Mouse (Mus musculus): ENCODE measurements around the gene Bri3bp. TPM values are rescaled to one million over a fixed set of nuclear protein-coding genes. Genes with fewer than 3 reads are reported as not detected.
"Not testable (repeated sequence)": the region's sequence is repeated elsewhere in the genome, so short reads cannot be mapped to it uniquely, and the experiment has no call there.

The Bri3bp gene
- 36.5 and 40.7 TPM in 2 replicates for polyA plus RNA-seq (2015; fragmentation: Nextera tagmentation; extraction: Ambion mirVana)

DNA sequence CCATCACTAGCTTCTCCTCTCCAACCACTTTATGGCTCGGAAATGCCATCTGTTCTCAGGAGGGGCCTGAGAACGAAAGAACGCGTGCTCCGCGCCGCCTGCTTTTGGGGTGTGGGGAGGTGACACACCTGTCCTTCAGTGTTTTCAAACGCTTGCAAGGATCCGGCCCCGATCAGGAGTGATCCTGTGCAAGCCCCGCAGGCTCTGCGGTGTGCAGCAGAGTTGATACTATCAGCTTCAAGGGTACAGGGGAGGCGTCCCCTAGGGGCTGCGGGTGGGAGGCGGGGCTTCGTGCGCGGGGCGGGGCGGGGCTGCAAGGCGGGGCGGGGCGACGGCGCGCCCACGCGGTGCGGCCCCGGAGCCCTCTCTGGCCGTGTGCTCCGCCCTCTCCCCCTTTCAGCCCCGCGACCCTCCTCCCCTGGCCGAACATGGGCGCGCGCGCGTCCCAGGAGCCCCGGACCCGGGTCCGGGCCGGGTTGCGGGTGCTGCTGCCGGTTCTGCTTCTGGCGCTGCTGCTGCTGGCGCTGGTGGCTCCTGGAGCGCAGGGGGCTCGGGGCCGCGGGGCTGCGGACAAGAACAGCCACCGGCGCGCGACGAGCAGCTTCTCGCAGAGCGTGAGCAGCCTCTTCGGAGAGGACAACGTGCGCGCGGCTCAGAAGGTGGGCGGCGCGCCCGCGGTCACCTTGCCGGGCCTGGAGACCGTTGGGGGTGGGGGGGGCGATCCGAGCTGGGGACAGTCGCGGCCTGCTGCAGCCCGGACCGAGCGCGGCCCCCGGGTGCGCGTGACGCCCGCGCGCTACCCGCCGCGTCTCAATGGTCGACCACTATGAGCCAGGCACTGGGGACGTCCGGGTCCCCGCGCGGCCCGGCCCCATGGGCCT lies at the start of gene Bri3bp:
Bri3bp (plus strand) TSS at position 335 of the 881 bp plus-strand sequence.
- Histone ChIP-seq H3K4me1 (replicated peaks) (peaks cover 16% of the 10 kb centered on the region), H3K4me3 (peak within 1 kb of the TSS; percentile 80), H3K27ac (peak within 1 kb of the TSS; percentile 93), H3K9ac (peak within 1 kb of the TSS; percentile 89), H3K27me3 (no peaks in the 10 kb centered on the region), H3K36me3 (no peaks in the 10 kb centered on the region), H3K9me3 (replicated peaks) (no peaks in the 10 kb centered on the region), H3K4me2 (peak within 1 kb of the TSS; percentile 86)
- ATAC-seq (replicated peaks; ENCODE audit: insufficient number of reproducible peaks, insufficient read depth, low FRiP score, low read depth) = peak; percentile 92
- under 1% methylated on average over 73 of the region's 97 CpGs for whole genome bisulfite sequencing

- Histone ChIP-seq H3K9ac (peak overlapping the region; percentile 38), H3K9me3 (replicated peaks) (no peaks in the 10 kb centered on the region), H3K4me1 (replicated peaks) (peaks cover 46% of the 10 kb centered on the region), H3K36me3 (no peaks in the 10 kb centered on the region), H3K4me3 (no peak overlapping the region), H3K27ac (peak overlapping the region; percentile 97), H3K27me3 (no peaks in the 10 kb centered on the region), H3K4me2 (peak overlapping the region; percentile 39)
- WGBS = 30% methylated on average over 5 of the region's 5 CpGs
- ATAC-seq (replicated peaks; ENCODE audit: insufficient number of reproducible peaks, insufficient read depth, low FRiP score, low read depth) = no peak
Measured at GRCm38 (mm10) chr5:125391609-125392008, 49.8 kb upstream of the Bri3bp start.

GRCm38 (mm10) chr5:125392176-125392575 lies 49.2 kb upstream of the Bri3bp start:
- not testable (repeated sequence) for H3K4me3 ChIP-seq; ATAC-seq (replicated peaks; ENCODE audit: insufficient number of reproducible peaks, insufficient read depth, low FRiP score, low read depth); H3K27me3 ChIP-seq; H3K36me3 ChIP-seq; H3K9me3 ChIP-seq (replicated peaks); H3K9ac ChIP-seq
- WGBS = 89% methylated on average over 4 of the region's 4 CpGs
- peak overlapping the region; percentile 39; the same call in 1 of the 2 replicates for H3K4me2 ChIP-seq
- peaks cover 46% of the 10 kb centered on the region for H3K4me1 ChIP-seq (replicated peaks)
- H3K27ac ChIP-seq = peak overlapping the region; percentile 97

GRCm38 (mm10) chr5:125392618-125392976 lies 48.8 kb upstream of the Bri3bp start:
- 42% methylated on average over 1 of the region's 1 CpGs for WGBS
- Histone ChIP-seq H3K4me1 (replicated peaks) (peaks cover 46% of the 10 kb centered on the region), H3K9ac (peak overlapping the region; percentile 47; the same call in 1 of the 2 replicates), H3K4me2 (peak overlapping the region; percentile 62), H3K9me3 (replicated peaks) (no peaks in the 10 kb centered on the region), H3K4me3 (0 out of 2 replicates have a peak overlapping the region, but pooled peaks have one; percentile 20), H3K27ac (peak overlapping the region; percentile 97), H3K27me3 (no peaks in the 10 kb centered on the region), H3K36me3 (no peaks in the 10 kb centered on the region)
- ATAC-seq (replicated peaks; ENCODE audit: insufficient number of reproducible peaks, insufficient read depth, low FRiP score, low read depth) = no peak

DNA sequence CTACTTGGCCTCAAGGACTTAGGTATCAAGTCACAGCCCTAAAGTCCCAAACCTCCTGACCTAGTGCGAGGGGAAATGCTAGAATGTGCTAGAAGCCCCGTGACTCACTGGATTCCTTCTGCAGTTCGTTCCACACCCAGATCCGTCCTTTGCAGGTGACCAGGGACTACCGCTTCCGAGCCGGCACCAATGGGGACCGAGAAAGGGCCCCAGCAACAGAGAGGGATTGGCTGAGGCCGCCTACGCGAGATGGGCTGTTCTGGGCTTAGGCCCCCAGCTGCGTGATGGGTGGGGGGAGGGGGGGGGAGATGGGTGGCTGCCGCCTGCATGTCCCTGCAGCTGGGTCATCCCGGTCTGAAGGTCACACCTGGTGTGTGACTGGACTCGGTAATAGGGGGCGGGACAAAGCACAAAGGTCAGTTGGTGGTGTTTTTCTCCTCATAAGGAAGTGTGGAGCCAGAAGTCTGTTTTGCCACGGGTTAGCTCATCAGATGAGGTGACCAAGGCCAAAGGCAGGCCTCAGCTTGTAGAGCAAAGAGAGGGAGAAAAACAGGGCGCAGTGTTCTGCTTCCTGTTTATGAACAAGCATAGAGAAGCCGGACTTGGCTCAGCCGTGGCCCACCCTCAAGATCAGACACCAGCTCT lies 48.3 kb upstream of the Bri3bp start:
- ATAC-seq (replicated peaks; ENCODE audit: insufficient number of reproducible peaks, insufficient read depth, low FRiP score, low read depth) = peak; percentile 93
- no peaks in the 10 kb centered on the region for H3K36me3 ChIP-seq
- H3K4me1 ChIP-seq (replicated peaks) = peaks cover 45% of the 10 kb centered on the region
- H3K4me2 ChIP-seq = peak overlapping the region; percentile 62
- 0% methylated on average over 19 of the region's 20 CpGs for WGBS
- peak overlapping the region; percentile 97 for H3K27ac ChIP-seq
- no peaks in the 10 kb centered on the region for H3K27me3 ChIP-seq
- H3K9ac ChIP-seq = peak overlapping the region; percentile 54
- H3K9me3 ChIP-seq (replicated peaks) = no peaks in the 10 kb centered on the region
- H3K4me3 ChIP-seq = peak overlapping the region; percentile 38

- no peaks in the 10 kb centered on the region for H3K36me3 ChIP-seq
- H3K4me2 ChIP-seq = peak overlapping the region; percentile 62
- H3K9me3 ChIP-seq (replicated peaks) = no peaks in the 10 kb centered on the region
- H3K4me1 ChIP-seq (replicated peaks) = peaks cover 41% of the 10 kb centered on the region
- H3K27ac ChIP-seq = peak overlapping the region; percentile 97
- H3K27me3 ChIP-seq = no peaks in the 10 kb centered on the region
- WGBS = 14% methylated on average over 22 of the region's 25 CpGs
- ATAC-seq (replicated peaks; ENCODE audit: insufficient number of reproducible peaks, insufficient read depth, low FRiP score, low read depth) = peak; percentile 27; the same call in 1 of the 2 replicates
- H3K9ac ChIP-seq = peak overlapping the region; percentile 54
- H3K4me3 ChIP-seq = peak overlapping the region; percentile 38
Measured at GRCm38 (mm10) chr5:125393622-125394603, 47.5 kb upstream of the Bri3bp start.

GRCm38 (mm10) chr5:125395008-125395407 lies 46.4 kb upstream of the Bri3bp start:
- Histone ChIP-seq H3K4me3 (no peak overlapping the region), H3K36me3 (no peaks in the 10 kb centered on the region), H3K9me3 (replicated peaks) (no peaks in the 10 kb centered on the region), H3K4me1 (replicated peaks) (peaks cover 41% of the 10 kb centered on the region), H3K9ac (no peak overlapping the region), H3K4me2 (peak overlapping the region; percentile 62; the same call in 1 of the 2 replicates), H3K27ac (peak overlapping the region; percentile 97), H3K27me3 (no peaks in the 10 kb centered on the region)
- 67% methylated on average over 3 of the region's 3 CpGs for WGBS
- no peak for ATAC-seq (replicated peaks; ENCODE audit: insufficient number of reproducible peaks, insufficient read depth, low FRiP score, low read depth)

DNA sequence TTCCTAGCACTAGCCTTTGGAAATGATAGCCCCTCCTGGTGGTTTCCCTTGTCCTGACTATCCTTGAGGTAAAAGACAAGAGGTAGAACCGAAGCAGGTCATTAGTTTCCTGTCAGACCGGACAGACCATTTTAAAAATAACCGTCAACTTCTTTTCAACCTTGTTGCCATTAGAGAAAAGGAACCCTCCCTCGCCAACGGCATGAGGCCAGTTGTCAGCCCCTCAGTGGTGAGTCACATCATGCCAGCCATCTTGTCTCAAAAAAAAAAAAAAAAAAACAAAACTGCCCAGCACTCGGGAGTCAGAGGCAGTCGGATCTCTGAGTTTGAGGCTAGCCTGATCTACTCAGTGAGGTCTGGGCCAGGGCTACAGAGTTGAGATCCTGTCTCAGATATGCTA lies 40.5 kb upstream of the Bri3bp start:
- H3K4me1 ChIP-seq (replicated peaks) = peaks cover 6% of the 10 kb centered on the region
- H3K9ac ChIP-seq = no peak overlapping the region
- no peak overlapping the region for H3K4me3 ChIP-seq
- H3K4me2 ChIP-seq = no peak overlapping the region
- no peaks in the 10 kb centered on the region for H3K27me3 ChIP-seq
- 47% methylated on average over 7 of the region's 7 CpGs for WGBS
- H3K27ac ChIP-seq = no peak overlapping the region
- no peaks in the 10 kb centered on the region for H3K36me3 ChIP-seq
- no peaks in the 10 kb centered on the region for H3K9me3 ChIP-seq (replicated peaks)
- no peak for ATAC-seq (replicated peaks; ENCODE audit: insufficient number of reproducible peaks, insufficient read depth, low FRiP score, low read depth)

DNA sequence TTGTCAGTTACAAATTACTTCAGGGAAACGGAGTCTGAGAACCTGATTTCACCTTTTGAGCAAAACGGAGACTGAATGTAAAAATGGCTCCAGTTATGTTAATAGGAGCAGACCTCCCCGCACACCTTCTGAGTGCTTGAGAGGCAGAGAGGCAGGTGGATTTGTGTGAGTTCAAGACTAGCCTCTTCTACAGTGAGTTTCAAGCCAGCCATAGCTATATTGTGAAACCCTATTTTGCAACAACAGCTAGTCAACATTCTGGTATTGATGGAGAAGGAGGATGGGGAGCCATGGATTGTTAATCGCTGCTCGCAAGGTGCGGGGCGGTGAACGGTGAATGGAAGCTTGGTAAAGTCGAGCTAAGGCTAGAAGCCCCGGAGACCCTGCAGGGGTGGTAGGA lies 38.9 kb upstream of the Bri3bp start:
- no peaks in the 10 kb centered on the region for H3K36me3 ChIP-seq
- H3K4me2 ChIP-seq = no peak overlapping the region
- 56% methylated on average over 10 of the region's 10 CpGs for WGBS
- H3K27ac ChIP-seq = no peak overlapping the region
- H3K9me3 ChIP-seq (replicated peaks) = no peaks in the 10 kb centered on the region
- no peak overlapping the region for H3K4me3 ChIP-seq
- no peak for ATAC-seq (replicated peaks; ENCODE audit: insufficient number of reproducible peaks, insufficient read depth, low FRiP score, low read depth)
- H3K27me3 ChIP-seq = no peaks in the 10 kb centered on the region
- peaks cover 17% of the 10 kb centered on the region for H3K4me1 ChIP-seq (replicated peaks)
- H3K9ac ChIP-seq = no peak overlapping the region

GRCm38 (mm10) chr5:125402991-125403390 lies 38.4 kb upstream of the Bri3bp start:
- no peak for ATAC-seq (replicated peaks; ENCODE audit: insufficient number of reproducible peaks, insufficient read depth, low FRiP score, low read depth)
- no peaks in the 10 kb centered on the region for H3K9me3 ChIP-seq (replicated peaks)
- H3K27me3 ChIP-seq = no peaks in the 10 kb centered on the region
- WGBS = 73% methylated on average over 6 of the region's 6 CpGs
- no peaks in the 10 kb centered on the region for H3K36me3 ChIP-seq
- no peak overlapping the region for H3K9ac ChIP-seq
- H3K4me2 ChIP-seq = no peak overlapping the region
- H3K4me3 ChIP-seq = no peak overlapping the region
- H3K27ac ChIP-seq = no peak overlapping the region
- H3K4me1 ChIP-seq (replicated peaks) = peaks cover 17% of the 10 kb centered on the region

Data from heart, embryonic 15.5 days (tissue).